Mouse (Mus musculus): ENCODE measurements around the gene Gm28710. TPM values are rescaled to one million over a fixed set of nuclear protein-coding genes. Genes with fewer than 3 reads are reported as not detected.

Gm28710 gene
- polyA plus RNA-seq, 1 experiment from 2014 or later: 0.09 TPM

DNA sequence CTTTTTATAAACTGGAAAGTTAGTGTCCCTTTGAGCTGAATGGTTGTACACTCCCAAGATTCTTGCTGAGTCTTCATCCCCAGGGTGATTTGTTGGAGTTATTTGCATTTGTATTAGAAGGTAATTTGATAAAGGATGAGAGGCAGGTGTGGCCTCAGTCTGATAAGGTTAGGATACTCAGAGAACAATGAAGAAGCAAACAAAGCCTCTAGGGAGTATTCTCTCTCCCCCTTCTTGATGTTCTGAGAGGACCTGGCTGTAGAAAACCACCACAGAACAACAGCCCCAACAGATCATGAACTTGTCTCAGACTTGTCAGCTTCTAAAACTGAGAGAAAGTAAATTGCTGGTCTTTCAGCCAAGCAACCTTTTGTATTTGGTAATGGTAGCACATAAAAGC lies 47.4 kb downstream of the Gm28710 start:
- H3K4me1 ChIP-seq (replicated peaks; ENCODE audit: control insufficient read depth, insufficient read depth, low read length): no peaks in the 10 kb centered on the region
- no peak for ATAC-seq
- TF ChIP-seq CTCF (IDR thresholded peaks at IDR 0.05; ENCODE audit: low read depth): no peak

DNA sequence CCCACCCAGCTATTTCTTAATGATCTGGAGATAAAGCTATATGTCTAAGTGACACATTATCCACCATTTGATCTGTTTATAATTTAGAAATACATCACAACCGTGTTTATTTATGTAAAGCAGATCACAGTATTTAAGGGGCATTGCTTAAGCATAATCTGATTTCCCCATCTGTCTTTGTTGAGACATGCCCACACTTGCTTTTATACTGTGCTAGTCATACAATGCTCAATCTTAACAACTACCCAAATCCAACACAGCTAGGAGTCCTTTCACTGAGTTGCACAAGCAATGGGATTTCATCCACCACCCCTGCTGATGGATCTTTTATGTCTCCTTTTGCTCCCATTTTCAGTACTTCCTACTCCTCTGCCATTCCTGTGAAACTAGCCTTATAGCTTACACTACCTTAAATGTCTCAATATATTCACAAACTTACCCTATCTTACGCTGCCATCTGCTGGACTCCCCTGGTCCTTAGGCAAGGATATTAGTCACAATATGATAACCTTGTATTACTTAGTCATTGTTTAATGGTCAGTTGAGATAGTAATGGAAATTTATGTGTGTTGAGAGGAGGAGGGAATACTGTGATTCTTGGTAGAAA lies 77.8 kb downstream of the Gm28710 start:
- H3K36me3 ChIP-seq (ENCODE audit: control insufficient read depth, insufficient read depth): no peaks in the 10 kb centered on the region
- no peak overlapping the region for H3K27ac ChIP-seq (ENCODE audit: low read depth, low read length)
- H3K27me3 ChIP-seq (replicated peaks; ENCODE audit: control insufficient read depth, insufficient read depth, low read length): no peaks in the 10 kb centered on the region
- no peak overlapping the region for H3K4me3 ChIP-seq (ENCODE audit: low read depth, low read length)
- H3K9ac ChIP-seq (ENCODE audit: low read depth, low read length): no peak overlapping the region
- WGBS: 50% methylated on average over 2 of the region's 2 CpGs
- H3K4me1 ChIP-seq (replicated peaks; ENCODE audit: control insufficient read depth, insufficient read depth, low read length): no peaks in the 10 kb centered on the region
- no peaks in the 10 kb centered on the region for H3K9me3 ChIP-seq (ENCODE audit: control insufficient read depth)
- no peak for ATAC-seq
- no peak overlapping the region for H3K4me2 ChIP-seq (replicated peaks; ENCODE audit: low read depth)
- peak; percentile 80 for TF ChIP-seq CTCF (IDR thresholded peaks at IDR 0.05; ENCODE audit: low read depth)

More for the DNA sequence above, 47.4 kb downstream of the Gm28710 start:
- no peaks in the 10 kb centered on the region for H3K36me3 ChIP-seq (ENCODE audit: control insufficient read depth, insufficient read depth)
- no peaks in the 10 kb centered on the region for H3K27me3 ChIP-seq (replicated peaks; ENCODE audit: control insufficient read depth, insufficient read depth, low read length)
- H3K27ac ChIP-seq (ENCODE audit: low read depth, low read length): no peak overlapping the region
- H3K4me3 ChIP-seq (ENCODE audit: low read depth, low read length): no peak overlapping the region
- no peak overlapping the region for H3K4me2 ChIP-seq (replicated peaks; ENCODE audit: low read depth)
- H3K9ac ChIP-seq (ENCODE audit: low read depth, low read length): no peak overlapping the region
- no peaks in the 10 kb centered on the region for H3K9me3 ChIP-seq (ENCODE audit: control insufficient read depth)

DNA sequence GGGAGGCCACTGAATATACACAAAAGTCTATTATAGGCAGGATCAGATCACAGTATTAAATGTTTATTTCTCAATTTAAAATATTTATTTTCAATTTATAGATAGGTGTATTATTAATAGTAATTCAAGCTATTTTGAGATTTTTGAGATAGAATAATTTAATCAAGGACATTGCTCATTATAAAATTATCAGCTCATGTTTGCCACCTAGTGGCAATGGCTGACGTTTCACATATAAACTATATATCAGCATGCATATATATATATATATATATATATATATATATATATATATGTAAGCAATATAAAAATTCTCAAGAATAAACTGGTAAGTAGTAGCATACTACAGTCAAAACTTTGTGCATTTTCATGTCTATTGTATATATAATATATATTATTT lies 102.6 kb downstream of the Gm28710 start:
- TF ChIP-seq CTCF (IDR thresholded peaks at IDR 0.05; ENCODE audit: low read depth): peak; percentile 31; the same call in 1 of the 2 replicates
- no peaks in the 10 kb centered on the region for H3K9me3 ChIP-seq (ENCODE audit: control insufficient read depth)
- H3K27me3 ChIP-seq (replicated peaks; ENCODE audit: control insufficient read depth, insufficient read depth, low read length): no peaks in the 10 kb centered on the region
- H3K4me3 ChIP-seq (ENCODE audit: low read depth, low read length): no peak overlapping the region
- no peaks in the 10 kb centered on the region for H3K4me1 ChIP-seq (replicated peaks; ENCODE audit: control insufficient read depth, insufficient read depth, low read length)
- H3K27ac ChIP-seq (ENCODE audit: low read depth, low read length): no peak overlapping the region
- no peak overlapping the region for H3K9ac ChIP-seq (ENCODE audit: low read depth, low read length)
- H3K36me3 ChIP-seq (ENCODE audit: control insufficient read depth, insufficient read depth): no peaks in the 10 kb centered on the region
- 12% methylated on average over 1 of the region's 1 CpGs for WGBS
- ATAC-seq: no peak
- no peak overlapping the region for H3K4me2 ChIP-seq (replicated peaks; ENCODE audit: low read depth)

DNA sequence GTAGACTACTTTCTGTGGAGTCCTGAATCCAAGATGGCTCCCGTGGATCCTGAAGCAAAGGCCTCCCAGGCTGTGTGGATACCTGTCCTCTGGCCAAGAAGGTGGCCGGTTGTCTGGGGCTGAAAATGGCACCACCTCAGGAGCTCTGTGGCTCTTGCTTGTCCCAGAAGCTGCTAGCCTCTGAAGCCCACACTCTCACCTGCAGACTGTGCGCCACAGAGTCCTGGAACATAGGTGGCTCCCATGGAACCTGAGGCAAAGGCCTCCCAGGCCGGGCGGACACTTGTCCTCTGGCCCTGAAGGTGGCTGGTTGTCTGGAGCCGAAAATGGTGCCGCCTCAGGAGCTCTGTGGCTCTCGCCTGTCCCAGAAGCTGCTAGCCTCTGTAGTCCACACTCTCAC lies 128.2 kb downstream of the Gm28710 start:
- no peaks in the 10 kb centered on the region for H3K9me3 ChIP-seq (ENCODE audit: control insufficient read depth)
- no peak overlapping the region for H3K4me3 ChIP-seq (ENCODE audit: low read depth, low read length)
- no peaks in the 10 kb centered on the region for H3K4me1 ChIP-seq (replicated peaks; ENCODE audit: control insufficient read depth, insufficient read depth, low read length)
- no peak overlapping the region for H3K27ac ChIP-seq (ENCODE audit: low read depth, low read length)
- H3K4me2 ChIP-seq (replicated peaks; ENCODE audit: low read depth): no peak overlapping the region
- no peak for TF ChIP-seq CTCF (IDR thresholded peaks at IDR 0.05; ENCODE audit: low read depth)
- WGBS: 94% methylated on average over 8 of the region's 8 CpGs
- ATAC-seq: no peak
- no peak overlapping the region for H3K9ac ChIP-seq (ENCODE audit: low read depth, low read length)
- no peaks in the 10 kb centered on the region for H3K27me3 ChIP-seq (replicated peaks; ENCODE audit: control insufficient read depth, insufficient read depth, low read length)
- H3K36me3 ChIP-seq (ENCODE audit: control insufficient read depth, insufficient read depth): no peaks in the 10 kb centered on the region

DNA sequence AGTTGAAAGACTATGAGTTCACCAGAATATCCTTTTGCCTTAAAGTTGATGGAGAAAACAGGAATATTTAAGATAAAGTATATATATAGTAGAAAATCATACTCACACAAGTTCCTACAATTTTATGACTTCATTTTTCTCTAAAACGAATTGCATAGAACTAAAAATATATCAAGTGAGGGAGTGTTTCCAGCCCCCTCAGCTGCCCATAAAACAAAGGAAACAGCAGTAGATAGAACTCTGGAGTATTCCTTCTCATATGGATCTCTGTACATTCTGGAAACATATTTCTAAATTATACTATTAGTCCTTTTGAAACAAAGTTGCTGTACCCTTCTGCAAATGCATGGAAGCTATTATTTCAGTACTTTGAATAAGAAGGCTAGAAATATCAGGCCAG lies 130.9 kb downstream of the Gm28710 start:
- TF ChIP-seq CTCF (IDR thresholded peaks at IDR 0.05; ENCODE audit: low read depth): no peak
- H3K4me2 ChIP-seq (replicated peaks; ENCODE audit: low read depth): no peak overlapping the region
- WGBS: 57% methylated on average over 1 of the region's 1 CpGs
- H3K27me3 ChIP-seq (replicated peaks; ENCODE audit: control insufficient read depth, insufficient read depth, low read length): no peaks in the 10 kb centered on the region
- no peak overlapping the region for H3K4me3 ChIP-seq (ENCODE audit: low read depth, low read length)
- no peak overlapping the region for H3K27ac ChIP-seq (ENCODE audit: low read depth, low read length)
- no peaks in the 10 kb centered on the region for H3K9me3 ChIP-seq (ENCODE audit: control insufficient read depth)
- H3K4me1 ChIP-seq (replicated peaks; ENCODE audit: control insufficient read depth, insufficient read depth, low read length): no peaks in the 10 kb centered on the region
- no peaks in the 10 kb centered on the region for H3K36me3 ChIP-seq (ENCODE audit: control insufficient read depth, insufficient read depth)
- ATAC-seq: no peak
- H3K9ac ChIP-seq (ENCODE audit: low read depth, low read length): no peak overlapping the region

Other genes starting within 250 kb of the Gm28710 start
- gene Hgf, start 238.3 kb upstream of the Gm28710 start, polyA plus RNA-seq (2015; fragmentation: Nextera tagmentation; extraction: Ambion mirVana): 1.7 and 1.9 TPM in 2 replicates